9 mouse cellular contexts compared by ENCODE assay signal in the genomic region with DNA sequence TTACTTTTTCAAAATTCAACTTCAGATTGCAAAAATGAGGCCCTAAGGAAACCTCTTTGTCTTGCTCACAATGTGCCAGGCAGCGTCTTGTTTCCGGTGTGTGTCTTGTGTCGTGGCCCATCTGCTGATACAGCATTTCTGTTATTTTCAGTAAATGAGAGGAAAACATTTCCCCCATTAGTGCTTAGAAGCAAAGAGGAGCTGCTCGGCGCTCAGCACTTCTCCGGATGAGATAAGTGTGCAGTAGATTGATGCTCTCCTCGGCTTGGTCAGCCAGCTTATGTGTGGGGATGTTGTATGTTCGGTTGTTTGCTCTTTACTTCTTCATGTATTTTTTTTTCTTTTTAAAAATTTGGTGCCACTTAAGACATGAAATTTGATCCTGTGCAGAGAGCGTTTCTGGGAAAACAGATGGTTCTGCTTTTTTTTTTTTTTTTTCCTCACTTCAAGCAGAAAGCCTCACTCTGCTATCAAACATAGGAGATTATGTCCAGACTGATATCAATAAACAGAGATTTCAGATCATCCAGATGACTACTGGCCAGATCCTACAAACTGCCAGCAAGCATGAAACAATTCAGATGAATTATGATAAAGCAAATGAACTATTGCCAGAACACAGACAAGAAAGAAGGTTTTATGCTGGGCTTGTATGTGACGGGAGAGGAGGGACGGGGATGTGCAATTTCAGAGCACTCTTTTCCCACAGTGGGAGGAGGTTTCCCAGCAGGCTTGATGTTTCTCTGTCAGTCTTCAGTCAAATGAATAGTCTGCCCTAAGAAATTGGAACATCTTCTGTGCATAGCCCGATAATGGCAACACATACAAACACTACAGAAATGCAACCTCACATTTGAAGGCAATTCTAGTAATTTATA. TPM values are rescaled to one million over a fixed set of nuclear protein-coding genes. Genes with fewer than 3 reads are reported as not detected.
DNase-seq lines count a peak whose midpoint lies in the region; ATAC-seq lines count a peak whose summit lies in the region.
"Had no signal": no experiment of that assay in that cellular context is flagged by ENCODE, and none has a peak within 500 bp of the region (broad histone marks: within the 10 kb centered on the region; RNA-seq: fewer than 3 reads in every experiment).

No protein-coding gene starts in this region.

- H3K9ac ChIP-seq in heart, embryonic 12.5 days: no peak overlapping the region
- H3K9ac ChIP-seq in forebrain, embryonic 16.5 days (replicated peaks; ENCODE audit: low read depth, low read length): no peak overlapping the region
- H3K9ac ChIP-seq in liver, embryonic 16.5 days (ENCODE audit: low read depth, low read length): no peak overlapping the region
- H3K9ac ChIP-seq: embryonic facial prominence, embryonic 15.5 days had no signal

- H3K4me1 ChIP-seq in heart, embryonic 10.5 days: no peaks in the 10 kb centered on the region; the same call in 1 of the 2 replicates
- 0 out of 2 replicates have a peak, but pooled peaks cover 2% of the 10 kb centered on the region for H3K4me1 ChIP-seq in heart, embryonic 12.5 days (replicated peaks)
- H3K4me1 ChIP-seq in forebrain, embryonic 16.5 days (replicated peaks; ENCODE audit: control insufficient read depth, insufficient read depth, low read length): peaks cover 15% of the 10 kb centered on the region
- no peaks in the 10 kb centered on the region for H3K4me1 ChIP-seq in liver, embryonic 16.5 days (ENCODE audit: control insufficient read depth, low read depth, low read length)

- no peaks in the 10 kb centered on the region for H3K27me3 ChIP-seq in heart, embryonic 10.5 days (ENCODE audit: insufficient read depth, poor library complexity, severe bottlenecking)
- no peaks in the 10 kb centered on the region for H3K27me3 ChIP-seq in heart, embryonic 12.5 days (replicated peaks)
- no peaks in the 10 kb centered on the region for H3K27me3 ChIP-seq in forebrain, embryonic 16.5 days (replicated peaks; ENCODE audit: control insufficient read depth, insufficient read depth, low read length)
- no peaks in the 10 kb centered on the region for H3K27me3 ChIP-seq in liver, embryonic 16.5 days (ENCODE audit: control insufficient read depth, insufficient read depth, low read depth, low read length)
- H3K27me3 ChIP-seq: embryonic facial prominence, embryonic 15.5 days had no signal

- WGBS in heart, embryonic 10.5 days: 46% methylated on average over 12 of the region's 12 CpGs
- WGBS in heart, embryonic 12.5 days: 39% methylated on average over 12 of the region's 12 CpGs
- 26% methylated on average over 12 of the region's 12 CpGs for WGBS in forebrain, embryonic 16.5 days
- WGBS in liver, embryonic 16.5 days (ENCODE audit: insufficient replicate concordance): 55% methylated on average over 12 of the region's 12 CpGs

- peak overlapping the region; percentile 42; the same call in 1 of the 2 replicates for H3K27ac ChIP-seq in heart, embryonic 10.5 days
- H3K27ac ChIP-seq in heart, embryonic 12.5 days (ENCODE audit: poor library complexity, severe bottlenecking): no peak overlapping the region
- H3K27ac ChIP-seq in forebrain, embryonic 16.5 days (ENCODE audit: low read length): peak overlapping the region; percentile 74
- no peak overlapping the region for H3K27ac ChIP-seq in liver, embryonic 16.5 days (ENCODE audit: low read length)
- H3K27ac ChIP-seq: embryonic facial prominence, embryonic 15.5 days had no signal

- H3K4me3 ChIP-seq in heart, embryonic 10.5 days: no peak overlapping the region
- H3K4me3 ChIP-seq in heart, embryonic 12.5 days: no peak overlapping the region
- H3K4me3 ChIP-seq in forebrain, embryonic 16.5 days (replicated peaks; ENCODE audit: low read length): no peak overlapping the region
- H3K4me3 ChIP-seq in liver, embryonic 16.5 days (ENCODE audit: low read depth, low read length): no peak overlapping the region
- H3K4me3 ChIP-seq: embryonic facial prominence, embryonic 15.5 days had no signal

- H3K4me2 ChIP-seq in heart, embryonic 12.5 days: no peak overlapping the region
- 0 out of 2 replicates have a peak overlapping the region, but pooled peaks have one; percentile 8 for H3K4me2 ChIP-seq in forebrain, embryonic 16.5 days (ENCODE audit: low read length)
- H3K4me2 ChIP-seq in liver, embryonic 16.5 days (ENCODE audit: low read depth, low read length): no peak overlapping the region
- H3K4me2 ChIP-seq: embryonic facial prominence, embryonic 15.5 days had no signal

- peaks cover 3% of the 10 kb centered on the region; the same call in 1 of the 2 replicates for H3K36me3 ChIP-seq in heart, embryonic 10.5 days
- peaks cover 14% of the 10 kb centered on the region for H3K36me3 ChIP-seq in heart, embryonic 12.5 days
- H3K36me3 ChIP-seq in forebrain, embryonic 16.5 days (ENCODE audit: control insufficient read depth, insufficient read depth): no peaks in the 10 kb centered on the region
- no peaks in the 10 kb centered on the region for H3K36me3 ChIP-seq in liver, embryonic 16.5 days (ENCODE audit: control insufficient read depth, insufficient read depth)

- no peak for DNase-seq in heart, embryonic 10.5 days (ENCODE audit: low spot score)
- peak; percentile 20 for DNase-seq in Muller cell, postnatal 12 days (ENCODE audit: inconsistent ontology term)
- no peak for DNase-seq in left cerebral cortex, adult 8-10 months (ENCODE audit: low spot score in 2 of 2)
- no peak for DNase-seq in layer of hippocampus, postnatal 14 days (ENCODE audit: low spot score in 2 of 2)
- DNase-seq in heart, adult 8-10 months (ENCODE audit: low spot score): no peak

- no peaks in the 10 kb centered on the region for H3K9me3 ChIP-seq in heart, embryonic 10.5 days
- H3K9me3 ChIP-seq in heart, embryonic 12.5 days (replicated peaks): no peaks in the 10 kb centered on the region
- H3K9me3 ChIP-seq in forebrain, embryonic 16.5 days (ENCODE audit: control insufficient read depth, low read length): no peaks in the 10 kb centered on the region
- no peaks in the 10 kb centered on the region for H3K9me3 ChIP-seq in liver, embryonic 16.5 days (replicated peaks; ENCODE audit: control insufficient read depth, low read length)
- H3K9me3 ChIP-seq: embryonic facial prominence, embryonic 15.5 days had no signal

- no peak for ATAC-seq in heart, embryonic 12.5 days (ENCODE audit: insufficient number of reproducible peaks, low FRiP score)
- peak; percentile 61 for ATAC-seq in forebrain, embryonic 16.5 days
- ATAC-seq in liver, embryonic 16.5 days (ENCODE audit: low read depth): peak; percentile 43; the same call in 1 of the 2 replicates

RNA-seq across cellular contexts. Expression of gene Fam173b, which starts 25.9 kb away (rescaled TPM):
- 15.9 and 16.1 TPM in 2 replicates for polyA plus RNA-seq in heart, embryonic 10.5 days (2016; fragmentation: Nextera tagmentation; extraction: Ambion mirVana)
- polyA plus RNA-seq in heart, embryonic 12.5 days (2016; fragmentation: Nextera tagmentation; extraction: Ambion mirVana): 12.7 TPM in 2 replicates
- 9.5 and 10.2 TPM in 2 replicates for polyA plus RNA-seq in forebrain, embryonic 16.5 days (2015; fragmentation: Nextera tagmentation; extraction: Ambion mirVana)
- polyA plus RNA-seq in liver, embryonic 16.5 days (2015; fragmentation: Nextera tagmentation; extraction: Ambion mirVana): 7.1 TPM in 2 replicates
- total RNA-seq in left cerebral cortex, adult 8-10 months (2022): 10 to 100 TPM; 10.4 to 11.4 (median 10.8) TPM
- total RNA-seq in layer of hippocampus, postnatal 14 days (2021): 10 to 100 TPM; 12.9 to 13.5 TPM
- 10 to 100 TPM; 17.2 to 22.2 (median 20.3) TPM for total RNA-seq in heart, adult 8-10 months (2022)

RNA-seq across cellular contexts. Expression of gene Cct5, which starts 25.9 kb away (rescaled TPM):
- 521 and 603 TPM in 2 replicates for polyA plus RNA-seq in heart, embryonic 10.5 days (2016; fragmentation: Nextera tagmentation; extraction: Ambion mirVana)
- 397 and 401 TPM in 2 replicates for polyA plus RNA-seq in heart, embryonic 12.5 days (2016; fragmentation: Nextera tagmentation; extraction: Ambion mirVana)
- polyA plus RNA-seq in forebrain, embryonic 16.5 days (2015; fragmentation: Nextera tagmentation; extraction: Ambion mirVana): 538 and 575 TPM in 2 replicates
- 229 and 244 TPM in 2 replicates for polyA plus RNA-seq in liver, embryonic 16.5 days (2015; fragmentation: Nextera tagmentation; extraction: Ambion mirVana)
- 100 to 1,000 TPM; 154 to 187 (median 183) TPM for total RNA-seq in left cerebral cortex, adult 8-10 months (2022)
- total RNA-seq in layer of hippocampus, postnatal 14 days (2021): 100 to 1,000 TPM; 223 to 246 TPM
- 100 to 1,000 TPM; 123 to 130 (median 127) TPM for total RNA-seq in heart, adult 8-10 months (2022)

Comparison
In these comparisons a context has a peak if more than half of its experiments do, and no peak if none do; other contexts are left out.
1. H3K27ac ChIP-seq: peak in heart, embryonic 10.5 days (single experiment) and forebrain, embryonic 16.5 days (single experiment); none in heart, embryonic 12.5 days (single experiment) and liver, embryonic 16.5 days (single experiment).